ENCODE assay signal across 9 mouse cellular contexts in genomic region chr4:146932311-146933082, GRCm38 (mm10). TPM values are rescaled to one million over a fixed set of nuclear protein-coding genes. Genes with fewer than 3 reads are reported as not detected.
DNase-seq lines count a peak whose midpoint lies in the region; ATAC-seq lines count a peak whose summit lies in the region.
"Had no signal": no experiment of that assay in that cellular context is flagged by ENCODE, and none has a peak within 500 bp of the region (broad histone marks: within the 10 kb centered on the region; RNA-seq: fewer than 3 reads in every experiment).

No protein-coding gene starts in this region.

- WGBS in heart, embryonic 16.5 days, result 5% methylated on average over 77 of the region's 77 CpGs
- WGBS in embryonic facial prominence, embryonic 11.5 days, result 6% methylated on average over 59 of the region's 77 CpGs
- WGBS in limb, embryonic 13.5 days, result 11% methylated on average over 71 of the region's 77 CpGs
- WGBS in stomach, embryonic 14.5 days, result 9% methylated on average over 75 of the region's 77 CpGs

- peak overlapping the region; percentile 29 for H3K4me3 ChIP-seq in heart, embryonic 16.5 days (ENCODE audit: low read length)
- H3K4me3 ChIP-seq in embryonic facial prominence, embryonic 11.5 days (ENCODE audit: low read depth, low read length), result peak overlapping the region; percentile 25
- H3K4me3 ChIP-seq in limb, embryonic 13.5 days, result peak overlapping the region; percentile 31
- peak overlapping the region; percentile 5 for H3K4me3 ChIP-seq in stomach, embryonic 14.5 days (ENCODE audit: low read depth, low read length)

- H3K36me3 ChIP-seq in heart, embryonic 16.5 days (ENCODE audit: control insufficient read depth, insufficient read depth), result no peaks in the 10 kb centered on the region
- H3K36me3 ChIP-seq in embryonic facial prominence, embryonic 11.5 days (replicated peaks; ENCODE audit: control insufficient read depth, insufficient read depth, low read depth, low read length), result no peaks in the 10 kb centered on the region
- no peaks in the 10 kb centered on the region for H3K36me3 ChIP-seq in limb, embryonic 13.5 days
- H3K36me3 ChIP-seq in stomach, embryonic 14.5 days (ENCODE audit: control insufficient read depth, insufficient read depth, low read length), result no peaks in the 10 kb centered on the region

- peaks cover 5% of the 10 kb centered on the region; the same call in 1 of the 2 replicates for H3K27me3 ChIP-seq in heart, embryonic 16.5 days (ENCODE audit: control insufficient read depth, insufficient read depth, low read length)
- no peaks in the 10 kb centered on the region; the same call in 1 of the 2 replicates for H3K27me3 ChIP-seq in embryonic facial prominence, embryonic 11.5 days (ENCODE audit: control insufficient read depth, insufficient read depth, low read length)
- peaks cover 14% of the 10 kb centered on the region for H3K27me3 ChIP-seq in limb, embryonic 13.5 days
- no peaks in the 10 kb centered on the region for H3K27me3 ChIP-seq in stomach, embryonic 14.5 days (ENCODE audit: control insufficient read depth, insufficient read depth, low read length)

- no peak overlapping the region for H3K9ac ChIP-seq in heart, embryonic 16.5 days (ENCODE audit: low read length)
- peak overlapping the region; percentile 34 for H3K9ac ChIP-seq in embryonic facial prominence, embryonic 11.5 days (replicated peaks; ENCODE audit: low read length)
- no peak overlapping the region for H3K9ac ChIP-seq in limb, embryonic 13.5 days
- H3K9ac ChIP-seq in stomach, embryonic 14.5 days (replicated peaks; ENCODE audit: low read depth, low read length), result no peak overlapping the region

- DNase-seq in heart, adult 8-10 months (ENCODE audit: low spot score), result no peak
- DNase-seq in embryonic facial prominence, embryonic 11.5 days (ENCODE audit: low spot score), result peak; percentile 2
- DNase-seq in cerebellum, adult 11-12 months, result no peak
- DNase-seq in ovary, postnatal 14 days (ENCODE audit: low spot score), result no peak
- no peak for DNase-seq in layer of hippocampus, postnatal 14 days (ENCODE audit: low spot score in 2 of 2)

- H3K4me1 ChIP-seq in heart, embryonic 16.5 days (ENCODE audit: control insufficient read depth, insufficient read depth, low read length), result no peaks in the 10 kb centered on the region
- H3K4me1 ChIP-seq in embryonic facial prominence, embryonic 11.5 days (ENCODE audit: control insufficient read depth, insufficient read depth, low read length), result no peaks in the 10 kb centered on the region
- H3K4me1 ChIP-seq in limb, embryonic 13.5 days, result no peaks in the 10 kb centered on the region
- no peaks in the 10 kb centered on the region for H3K4me1 ChIP-seq in stomach, embryonic 14.5 days (ENCODE audit: control insufficient read depth, insufficient read depth, low read length)

- H3K9me3 ChIP-seq in heart, embryonic 16.5 days (replicated peaks; ENCODE audit: control insufficient read depth, low read length), result peaks cover 15% of the 10 kb centered on the region
- H3K9me3 ChIP-seq in embryonic facial prominence, embryonic 11.5 days (replicated peaks; ENCODE audit: control insufficient read depth, low read length), result peaks cover 2% of the 10 kb centered on the region; the same call in 1 of the 2 replicates
- peaks cover 19% of the 10 kb centered on the region for H3K9me3 ChIP-seq in limb, embryonic 13.5 days
- H3K9me3 ChIP-seq in stomach, embryonic 14.5 days (ENCODE audit: control insufficient read depth, low read depth, low read length), result peaks cover 10% of the 10 kb centered on the region; the same call in 1 of the 2 replicates

- H3K27ac ChIP-seq in heart, embryonic 16.5 days (ENCODE audit: low read length), result no peak overlapping the region
- no peak overlapping the region for H3K27ac ChIP-seq in embryonic facial prominence, embryonic 11.5 days (replicated peaks; ENCODE audit: low read depth, low read length)
- no peak overlapping the region for H3K27ac ChIP-seq in limb, embryonic 13.5 days
- no peak overlapping the region for H3K27ac ChIP-seq in stomach, embryonic 14.5 days (ENCODE audit: low read length)

- ATAC-seq in heart, embryonic 16.5 days (replicated peaks; ENCODE audit: extremely low read depth, insufficient read depth, low FRiP score), result no peak
- peak; percentile 65; the same call in 1 of the 2 replicates for ATAC-seq in embryonic facial prominence, embryonic 11.5 days (replicated peaks; ENCODE audit: insufficient number of reproducible peaks, low FRiP score, low TSS enrichment, low read depth)
- peak; percentile 32; the same call in 1 of the 2 replicates for ATAC-seq in limb, embryonic 13.5 days (ENCODE audit: low FRiP score, low read depth)
- no peak for ATAC-seq in stomach, embryonic 14.5 days (ENCODE audit: insufficient number of reproducible peaks, insufficient read depth, low FRiP score, low read depth)

- H3K4me2 ChIP-seq in heart, embryonic 16.5 days (ENCODE audit: low read depth, low read length), result peak overlapping the region; percentile 49
- peak overlapping the region; percentile 51 for H3K4me2 ChIP-seq in embryonic facial prominence, embryonic 11.5 days (ENCODE audit: low read depth, low read length)
- peak overlapping the region; percentile 57 for H3K4me2 ChIP-seq in limb, embryonic 13.5 days (replicated peaks)
- peak overlapping the region; percentile 21 for H3K4me2 ChIP-seq in stomach, embryonic 14.5 days (replicated peaks; ENCODE audit: low read depth, low read length)

RNA-seq across cellular contexts. Expression of gene Gm21411, which starts 23.1 kb away (rescaled TPM):
- polyA plus RNA-seq in heart, embryonic 16.5 days (2015; fragmentation: Nextera tagmentation; extraction: Ambion mirVana), result not detected in 2 replicates
- total RNA-seq in heart, adult 8-10 months (2022), result not detected
- polyA plus RNA-seq in embryonic facial prominence, embryonic 11.5 days (2014; fragmentation: Nextera tagmentation; extraction: Ambion mirVana), result not detected in 2 replicates
- polyA plus RNA-seq in limb, embryonic 13.5 days (2015; fragmentation: Nextera tagmentation; extraction: Ambion mirVana), result not detected in 2 replicates
- polyA plus RNA-seq in stomach, embryonic 14.5 days (2014; fragmentation: Nextera tagmentation; extraction: Ambion mirVana), result not detected in 2 replicates
- total RNA-seq in layer of hippocampus, postnatal 14 days (2021), result not detected
- total RNA-seq: liver, adult 2 months had no signal
- polyA plus RNA-seq: liver, adult 2 months had no signal

RNA-seq across cellular contexts. Expression of gene Zfp989, which starts 39.3 kb away (rescaled TPM):
- polyA plus RNA-seq in heart, embryonic 16.5 days (2015; fragmentation: Nextera tagmentation; extraction: Ambion mirVana), result not detected in 2 replicates
- not detected for total RNA-seq in heart, adult 8-10 months (2022)
- not detected in 2 replicates for polyA plus RNA-seq in embryonic facial prominence, embryonic 11.5 days (2014; fragmentation: Nextera tagmentation; extraction: Ambion mirVana)
- polyA plus RNA-seq in limb, embryonic 13.5 days (2015; fragmentation: Nextera tagmentation; extraction: Ambion mirVana), result not detected in 2 replicates
- 0.52 TPM in 1 of 2 replicates, not detected in the other for polyA plus RNA-seq in stomach, embryonic 14.5 days (2014; fragmentation: Nextera tagmentation; extraction: Ambion mirVana)
- not detected for total RNA-seq in layer of hippocampus, postnatal 14 days (2021)
- total RNA-seq: liver, adult 2 months had no signal
- polyA plus RNA-seq: liver, adult 2 months had no signal

Comparison
In these comparisons a context has a peak if more than half of its experiments do, and no peak if none do; other contexts are left out.
1. ATAC-seq: peak in embryonic facial prominence, embryonic 11.5 days (single experiment) and limb, embryonic 13.5 days (single experiment); none in heart, embryonic 16.5 days (single experiment) and stomach, embryonic 14.5 days (single experiment).
2. Peak in every context shown above with its lines, with median percentiles within 50 percentile points of each other: H3K4me2 ChIP-seq and H3K4me3 ChIP-seq.